Comparison of ENCODE assay signal across 12 mouse cellular contexts in genomic region chr5:100750617-100751255, GRCm38 (mm10). TPM values are rescaled to one million over a fixed set of nuclear protein-coding genes. Genes with fewer than 3 reads are reported as not detected.
A peak's percentile ranks its signal among the peaks of the same experiment; 100 is the strongest.
DNase-seq lines count a peak whose midpoint lies in the region; ATAC-seq lines count a peak whose summit lies in the region.
"Had no signal": no experiment of that assay in that cellular context is flagged by ENCODE, and none has a peak within 500 bp of the region (broad histone marks: within the 10 kb centered on the region; RNA-seq: fewer than 3 reads in every experiment).

No protein-coding gene starts in this region.

- H3K27me3 ChIP-seq in heart, embryonic 10.5 days (ENCODE audit: insufficient read depth, poor library complexity, severe bottlenecking), result no peaks in the 10 kb centered on the region
- H3K27me3 ChIP-seq in hindbrain, embryonic 16.5 days (replicated peaks; ENCODE audit: control insufficient read depth, insufficient read depth, low read length), result no peaks in the 10 kb centered on the region

- no peak overlapping the region for H3K4me2 ChIP-seq in hindbrain, embryonic 16.5 days (ENCODE audit: low read length)

- H3K9ac ChIP-seq in hindbrain, embryonic 16.5 days (ENCODE audit: low read depth, low read length), result no peak overlapping the region

- 0 out of 2 replicates have a peak, but pooled peaks cover 4% of the 10 kb centered on the region for H3K4me1 ChIP-seq in heart, embryonic 10.5 days
- no peaks in the 10 kb centered on the region for H3K4me1 ChIP-seq in hindbrain, embryonic 16.5 days (ENCODE audit: control insufficient read depth, insufficient read depth, low read depth, low read length)

- no peak overlapping the region for H3K27ac ChIP-seq in heart, embryonic 10.5 days
- H3K27ac ChIP-seq in hindbrain, embryonic 16.5 days (ENCODE audit: low read depth, low read length), result no peak overlapping the region

- H3K4me3 ChIP-seq in heart, embryonic 10.5 days, result no peak overlapping the region
- H3K4me3 ChIP-seq in hindbrain, embryonic 16.5 days (ENCODE audit: low read length), result no peak overlapping the region

- no peaks in the 10 kb centered on the region for H3K9me3 ChIP-seq in heart, embryonic 10.5 days
- H3K9me3 ChIP-seq in hindbrain, embryonic 16.5 days (ENCODE audit: control insufficient read depth, low read length), result no peaks in the 10 kb centered on the region; the same call in 1 of the 2 replicates

- no peaks in the 10 kb centered on the region for H3K36me3 ChIP-seq in heart, embryonic 10.5 days
- H3K36me3 ChIP-seq in hindbrain, embryonic 16.5 days (ENCODE audit: control insufficient read depth, insufficient read depth, low read length), result no peaks in the 10 kb centered on the region

- DNase-seq in heart, adult 9 months (ENCODE audit: low spot score in 2 of 2), result peak; percentile 1 to 10
- no peak for DNase-seq in heart, embryonic 10.5 days (ENCODE audit: low spot score)
- DNase-seq in 416B (ENCODE audit: low read depth), result peak; percentile 58
- peak; percentile 15 for DNase-seq in adrenal gland, postnatal 25 days
- no peak for DNase-seq in gastrocnemius, postnatal 25 days
- DNase-seq in testis, postnatal 10 days (ENCODE audit: low spot score), result no peak
- DNase-seq: cerebellum, adult 18-20 months; heart, postnatal 36 days; kidney, postnatal 4 days had no signal

- 84% methylated on average over 10 of the region's 10 CpGs for WGBS in heart, embryonic 10.5 days
- 86% methylated on average over 10 of the region's 10 CpGs for WGBS in hindbrain, embryonic 16.5 days

- ATAC-seq in megakaryocyte progenitor cell, adult 5-6 weeks (replicated peaks; ENCODE audit: poor library complexity), result peak; percentile 97
- no peak for ATAC-seq in hindbrain, embryonic 16.5 days
- ATAC-seq: CD4-positive, CD25-positive, alpha-beta regulatory T cell, adult 4 months had no signal

RNA-seq across cellular contexts. Expression of gene Hpse, which starts 31.2 kb away (rescaled TPM):
- 0.67 and 1.7 TPM in 2 replicates for polyA plus RNA-seq in heart, embryonic 10.5 days (2016; fragmentation: Nextera tagmentation; extraction: Ambion mirVana)
- 0.30 and 0.95 TPM in 2 replicates for total RNA-seq in adrenal gland, postnatal 25 days (2021)
- 20.9 and 26.2 TPM in 2 replicates for total RNA-seq in megakaryocyte progenitor cell, adult 5-6 weeks (2015)
- total RNA-seq in megakaryocyte progenitor cell, adult 5-6 weeks (2017), result 24.9 and 25.6 TPM in 2 replicates
- total RNA-seq in gastrocnemius, postnatal 25 days (2021), result under 1 TPM; 0.13 to 0.70 TPM
- polyA plus RNA-seq in hindbrain, embryonic 16.5 days (2015; fragmentation: Nextera tagmentation; extraction: Ambion mirVana), result 0.56 and 0.66 TPM in 2 replicates

RNA-seq across cellular contexts. Expression of gene Helq, which starts 47.7 kb away (rescaled TPM):
- polyA plus RNA-seq in heart, embryonic 10.5 days (2016; fragmentation: Nextera tagmentation; extraction: Ambion mirVana), result 16.5 and 17.7 TPM in 2 replicates
- total RNA-seq in adrenal gland, postnatal 25 days (2021), result 8.6 and 10.5 TPM in 2 replicates
- 17.5 and 29.2 TPM in 2 replicates for total RNA-seq in megakaryocyte progenitor cell, adult 5-6 weeks (2015)
- total RNA-seq in megakaryocyte progenitor cell, adult 5-6 weeks (2017), result 20.3 and 21.2 TPM in 2 replicates
- total RNA-seq in gastrocnemius, postnatal 25 days (2021), result 1 to 10 TPM; 6.1 to 6.3 TPM
- polyA plus RNA-seq in hindbrain, embryonic 16.5 days (2015; fragmentation: Nextera tagmentation; extraction: Ambion mirVana), result 16.0 and 17.2 TPM in 2 replicates

RNA-seq across cellular contexts. Expression of gene Mrps18c, which starts 47.7 kb away (rescaled TPM):
- polyA plus RNA-seq in heart, embryonic 10.5 days (2016; fragmentation: Nextera tagmentation; extraction: Ambion mirVana), result 159 and 182 TPM in 2 replicates
- total RNA-seq in adrenal gland, postnatal 25 days (2021), result 82.3 and 82.5 TPM in 2 replicates
- 97.1 and 108 TPM in 2 replicates for total RNA-seq in megakaryocyte progenitor cell, adult 5-6 weeks (2015)
- 176 and 192 TPM in 2 replicates for total RNA-seq in megakaryocyte progenitor cell, adult 5-6 weeks (2017)
- total RNA-seq in gastrocnemius, postnatal 25 days (2021), result 10 to 100 TPM; 65.7 to 67.6 TPM
- polyA plus RNA-seq in hindbrain, embryonic 16.5 days (2015; fragmentation: Nextera tagmentation; extraction: Ambion mirVana), result 130 and 139 TPM in 2 replicates

Comparison
In these comparisons a context has a peak if more than half of its experiments do, and no peak if none do; other contexts are left out.
1. DNase-seq: peak in heart, adult 9 months (2 of 2), 416B (single experiment) and adrenal gland, postnatal 25 days (single experiment); none in heart, embryonic 10.5 days (single experiment), gastrocnemius, postnatal 25 days (single experiment) and testis, postnatal 10 days (single experiment).
2. RNA of gene Hpse, which starts 31.2 kb away (total RNA-seq): 20.9 to 26.2 TPM in megakaryocyte progenitor cell, adult 5-6 weeks; 0.13 to 0.70 TPM in gastrocnemius, postnatal 25 days and 0.30 to 0.95 TPM in adrenal gland, postnatal 25 days; every median in the first group is over 10 times any median in the second.